Mouse (Mus musculus) midbrain, embryonic 14.5 days (tissue): Measurements from ENCODE around the gene Pgghg. TPM values are rescaled to one million over a fixed set of nuclear protein-coding genes. Genes with fewer than 3 reads are reported as not detected.

ENCODE experiments used
- ATAC-seq: fragments of 200-750 bp; cut with Nextera tagmentation; 2 replicates; pipeline ENCODE4 v1.8.0; 2017; ENCODE audit warnings: moderate number of reproducible peaks, moderate library complexity; ENCODE audit not compliant: low FRiP score, low TSS enrichment
- DNase-seq: peaks from one replicate; pipeline ENCODE4 v3.0.0-alpha.2; 2015
- H3K27ac ChIP-seq: fragments of 300-500 bp; sonication (generic); replicated peaks from 2 replicates; pipeline ENCODE4 v1.5.1; 2014; ENCODE audit warnings: mild to moderate bottlenecking, low read depth, low read length, moderate library complexity
- H3K27me3 ChIP-seq: fragments of 300-500 bp; sonication (generic); 2 replicates; pipeline ENCODE4 v1.6.1; 2014; ENCODE audit warnings: low read length, control low read depth, mixed read lengths; ENCODE audit not compliant: control insufficient read depth, insufficient read depth
- H3K36me3 ChIP-seq: fragments of 300-500 bp; sonication (generic); 2 replicates; pipeline ENCODE4 v1.6.1; 2014; ENCODE audit warnings: low read length, control low read depth; ENCODE audit not compliant: control insufficient read depth, insufficient read depth
- H3K4me1 ChIP-seq: fragments of 300-500 bp; sonication (generic); 2 replicates; pipeline ENCODE4 v1.6.1; 2014; ENCODE audit warnings: mild to moderate bottlenecking, antibody characterized with exemption, low read length, control low read depth; ENCODE audit not compliant: control insufficient read depth, insufficient read depth
- H3K4me2 ChIP-seq: fragments of 300-500 bp; sonication (generic); 2 replicates; pipeline ENCODE4 v1.6.1; 2014; ENCODE audit warnings: mild to moderate bottlenecking, low read length, moderate library complexity
- H3K4me3 ChIP-seq: fragments of 300-500 bp; sonication (generic); replicated peaks from 2 replicates; pipeline ENCODE4 v1.5.1; 2014; ENCODE audit warnings: low read depth, low read length
- H3K9ac ChIP-seq: fragments of 300-500 bp; sonication (generic); replicated peaks from 2 replicates; pipeline ENCODE4 v1.6.1; 2014; ENCODE audit warnings: mild to moderate bottlenecking, low read length, moderate library complexity
- H3K9me3 ChIP-seq: fragments of 300-500 bp; sonication (generic); 2 replicates; pipeline ENCODE4 v1.6.1; 2016; ENCODE audit warnings: low read length, control low read depth, mixed read lengths; ENCODE audit not compliant: control insufficient read depth
- WGBS: fragments of 180-500 bp; shearing (Covaris S2); extraction: QIAGEN DNeasy Blood & Tissue Kit; methylation state at CpG from one replicate; pipeline ENCODE4 v1.1.7; 2014; 5-methylcytosine and 5-hydroxymethylcytosine counted together
- polyA plus RNA-seq: library from polyadenylated mRNA; unstranded; fragments of >200 nt; fragmentation: Nextera tagmentation; extraction: Ambion mirVana; gene quantifications from 2 replicates; pipeline ENCODE4 v1.2.1, GENCODE M21; 2014

Gene Pgghg
- polyA plus RNA-seq, 1 experiment from 2014 or later = 7.4 TPM

DNA sequence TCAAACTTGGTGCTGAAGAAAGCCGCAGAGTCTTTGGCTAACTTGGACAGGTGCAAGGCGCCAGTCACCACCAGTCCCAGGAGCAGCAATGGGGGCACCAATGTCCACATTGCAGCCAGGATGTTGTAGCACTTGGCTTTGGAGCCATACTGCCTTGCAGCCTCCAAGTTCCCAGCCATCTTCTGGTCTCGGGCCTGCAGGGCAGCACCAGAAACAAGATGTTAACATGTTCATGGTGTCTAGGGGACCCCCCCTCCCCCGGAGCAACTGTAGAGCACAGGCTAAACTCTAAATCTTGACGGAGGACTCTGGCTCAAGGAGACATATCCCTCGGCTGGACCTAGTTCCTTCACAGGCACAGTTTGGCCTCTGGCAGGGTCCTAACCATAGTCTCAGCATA lies 8.1 kb downstream of the Pgghg start:
- no peak overlapping the region for H3K4me3 ChIP-seq
- DNase-seq (no peak), ATAC-seq (no peak)
- no peaks in the 10 kb centered on the region; the same call in 1 of the 2 replicates for H3K4me1 ChIP-seq
- no peak overlapping the region for H3K4me2 ChIP-seq
- no peak overlapping the region for H3K9ac ChIP-seq
- no peaks in the 10 kb centered on the region; the same call in 1 of the 2 replicates for H3K36me3 ChIP-seq
- WGBS = 88% methylated on average over 6 of the region's 6 CpGs
- no peaks in the 10 kb centered on the region for H3K9me3 ChIP-seq
- H3K27me3 ChIP-seq = no peaks in the 10 kb centered on the region
- no peak overlapping the region for H3K27ac ChIP-seq

DNA sequence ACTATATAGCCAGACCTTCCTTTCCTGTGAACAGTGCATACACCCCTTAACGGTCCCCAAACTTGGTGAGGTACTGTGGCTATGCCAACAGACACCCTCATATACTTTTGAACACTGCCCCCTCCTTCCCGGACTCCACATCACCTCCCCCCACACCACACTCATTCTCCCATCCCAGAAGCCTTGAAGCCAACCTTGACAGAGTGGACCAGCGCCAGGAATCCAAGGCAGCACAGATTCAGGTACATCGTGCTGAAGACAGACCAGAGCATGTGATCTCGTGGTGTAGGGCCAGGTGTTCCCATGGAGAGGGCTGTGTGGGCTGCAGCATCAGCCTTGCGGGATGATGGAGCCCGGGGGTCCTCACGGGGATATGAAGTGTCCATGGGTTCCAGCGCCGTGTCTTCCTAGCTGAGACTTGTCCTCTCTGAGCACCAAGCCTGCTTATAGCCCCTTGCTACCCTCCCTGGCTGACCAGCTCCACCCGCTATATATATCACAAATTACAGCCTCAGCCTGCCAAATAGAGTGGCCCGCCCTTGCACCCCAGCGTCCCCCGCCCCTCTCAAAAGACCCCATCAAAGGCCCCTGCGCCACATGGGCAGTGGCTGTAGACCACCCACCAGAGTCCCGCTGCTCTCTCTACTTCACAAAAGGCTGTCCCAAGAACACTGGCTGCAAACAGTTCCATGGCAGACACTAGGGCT lies 8.8 kb downstream of the Pgghg start, which contains the start of gene Ifitm5:
Gene Ifitm5 (minus strand): TSS at position 468 of the 707 bp plus-strand sequence.
- Histone ChIP-seq H3K4me1 (no peaks in the 10 kb centered on the region; the same call in 1 of the 2 replicates), H3K9me3 (no peaks in the 10 kb centered on the region), H3K4me2 (no peak within 1 kb of the TSS), H3K27ac (no peak within 1 kb of the TSS), H3K36me3 (no peaks in the 10 kb centered on the region; the same call in 1 of the 2 replicates), H3K9ac (no peak within 1 kb of the TSS), H3K4me3 (no peak within 1 kb of the TSS), H3K27me3 (no peaks in the 10 kb centered on the region)
- ATAC-seq = no peak
- no peak for DNase-seq
- 85% methylated on average over 16 of the region's 16 CpGs for WGBS

DNA sequence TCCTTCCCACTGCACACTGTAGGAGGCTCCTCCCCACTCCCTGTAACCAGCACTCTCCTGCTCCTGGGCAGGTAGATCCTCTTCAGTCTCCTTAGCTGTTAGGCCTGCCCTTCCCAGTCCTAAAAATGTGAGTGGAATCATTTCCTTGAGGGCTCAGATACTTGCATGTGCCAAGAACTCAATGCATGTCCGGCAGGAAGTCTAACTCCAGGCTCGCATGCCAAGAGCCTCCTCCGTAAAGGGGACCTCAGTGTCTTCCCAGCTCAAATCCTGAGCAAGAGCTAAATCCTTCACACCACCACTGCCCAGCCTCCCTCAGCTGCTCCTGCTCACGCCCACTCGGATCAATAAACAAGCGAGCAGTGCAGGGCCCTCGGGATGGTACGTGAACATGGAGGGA lies 9.9 kb downstream of the Pgghg start:
- ATAC-seq = no peak

DNA sequence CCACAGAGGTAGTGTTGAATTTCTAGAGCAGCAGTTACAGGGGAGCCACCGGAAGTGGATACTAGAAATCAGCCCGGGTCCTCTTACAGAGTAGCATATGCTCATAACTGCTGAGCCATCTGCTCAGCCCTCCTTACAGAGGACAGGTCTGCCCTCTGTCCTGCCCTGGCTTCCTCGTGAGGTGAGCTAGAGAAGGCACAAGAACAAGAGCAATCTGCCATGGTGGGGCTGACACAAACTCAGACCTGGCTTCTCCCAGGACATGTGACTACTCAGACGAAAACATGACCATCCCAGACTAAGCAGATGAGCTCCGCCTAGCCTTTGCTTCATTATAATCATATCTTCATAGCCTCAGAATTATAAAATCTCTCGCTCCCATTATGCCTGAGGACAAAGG lies 10.6 kb downstream of the Pgghg start:
- no peaks in the 10 kb centered on the region for H3K9me3 ChIP-seq
- H3K4me3 ChIP-seq = no peak overlapping the region
- ATAC-seq (no peak), DNase-seq (no peak)
- H3K27me3 ChIP-seq = no peaks in the 10 kb centered on the region
- H3K36me3 ChIP-seq = no peaks in the 10 kb centered on the region
- H3K27ac ChIP-seq = no peak overlapping the region
- no peak overlapping the region for H3K9ac ChIP-seq
- peaks cover 4% of the 10 kb centered on the region; the same call in 1 of the 2 replicates for H3K4me1 ChIP-seq
- no peak overlapping the region for H3K4me2 ChIP-seq
- WGBS = 84% methylated on average over 6 of the region's 6 CpGs

More for the DNA sequence above, 9.9 kb downstream of the Pgghg start:
- Histone ChIP-seq H3K27ac (no peak overlapping the region), H3K9me3 (no peaks in the 10 kb centered on the region), H3K4me2 (no peak overlapping the region), H3K4me1 (peaks cover 4% of the 10 kb centered on the region; the same call in 1 of the 2 replicates), H3K27me3 (no peaks in the 10 kb centered on the region), H3K9ac (no peak overlapping the region), H3K4me3 (no peak overlapping the region), H3K36me3 (no peaks in the 10 kb centered on the region)
- DNase-seq = no peak
- WGBS = 50% methylated on average over 8 of the region's 8 CpGs

DNA sequence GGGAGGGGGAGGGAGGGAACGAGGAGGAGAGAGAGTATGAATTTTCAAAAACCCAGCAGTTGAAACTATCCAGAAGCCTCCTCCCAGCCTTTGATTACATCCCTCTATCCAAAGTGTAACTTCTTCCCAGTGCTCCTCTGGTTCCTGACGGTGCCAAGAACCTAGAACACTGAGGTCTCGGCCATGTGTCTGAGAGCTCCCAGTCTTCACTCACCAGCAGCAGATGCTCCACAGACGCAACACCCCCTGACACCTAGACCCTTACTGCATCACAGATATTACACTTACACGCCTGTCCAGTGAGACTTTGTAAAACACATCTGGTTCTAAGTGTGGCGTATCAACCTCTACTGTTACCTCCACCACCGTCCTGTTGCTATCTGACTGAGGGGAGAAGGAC lies 11.2 kb downstream of the Pgghg start:
- Histone ChIP-seq H3K4me2 (no peak overlapping the region), H3K27me3 (no peaks in the 10 kb centered on the region), H3K4me1 (peaks cover 4% of the 10 kb centered on the region; the same call in 1 of the 2 replicates), H3K27ac (no peak overlapping the region), H3K4me3 (no peak overlapping the region), H3K9ac (no peak overlapping the region), H3K9me3 (no peaks in the 10 kb centered on the region), H3K36me3 (no peaks in the 10 kb centered on the region)
- DNase-seq = no peak
- 91% methylated on average over 7 of the region's 7 CpGs for WGBS
- no peak for ATAC-seq

DNA sequence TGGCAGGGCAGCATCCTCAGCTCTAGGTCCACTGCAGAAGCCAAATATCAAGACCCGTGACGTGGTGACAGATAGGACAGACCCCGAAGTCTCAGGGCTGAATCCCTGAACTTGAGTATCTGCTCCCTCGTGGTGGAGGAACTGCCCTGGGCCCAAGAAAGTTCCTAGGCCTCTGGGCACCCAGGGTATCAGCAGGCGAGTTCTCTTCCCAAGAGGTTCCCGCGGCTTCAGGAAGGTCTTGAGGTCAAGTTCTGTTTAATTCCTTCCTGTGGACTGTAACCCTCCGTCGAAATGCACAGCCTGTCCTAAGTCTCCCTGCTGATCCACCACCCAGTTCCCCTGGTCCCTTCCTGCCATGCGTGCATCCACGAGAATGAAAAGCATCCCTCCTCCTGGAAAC lies 11.9 kb downstream of the Pgghg start:
- H3K9me3 ChIP-seq = no peaks in the 10 kb centered on the region
- no peaks in the 10 kb centered on the region for H3K36me3 ChIP-seq
- H3K9ac ChIP-seq = no peak overlapping the region
- H3K4me3 ChIP-seq = no peak overlapping the region
- H3K27ac ChIP-seq = no peak overlapping the region
- H3K4me1 ChIP-seq = peaks cover 4% of the 10 kb centered on the region; the same call in 1 of the 2 replicates
- ATAC-seq (no peak), DNase-seq (no peak)
- H3K27me3 ChIP-seq = no peaks in the 10 kb centered on the region
- no peak overlapping the region for H3K4me2 ChIP-seq
- WGBS = 85% methylated on average over 11 of the region's 11 CpGs

DNA sequence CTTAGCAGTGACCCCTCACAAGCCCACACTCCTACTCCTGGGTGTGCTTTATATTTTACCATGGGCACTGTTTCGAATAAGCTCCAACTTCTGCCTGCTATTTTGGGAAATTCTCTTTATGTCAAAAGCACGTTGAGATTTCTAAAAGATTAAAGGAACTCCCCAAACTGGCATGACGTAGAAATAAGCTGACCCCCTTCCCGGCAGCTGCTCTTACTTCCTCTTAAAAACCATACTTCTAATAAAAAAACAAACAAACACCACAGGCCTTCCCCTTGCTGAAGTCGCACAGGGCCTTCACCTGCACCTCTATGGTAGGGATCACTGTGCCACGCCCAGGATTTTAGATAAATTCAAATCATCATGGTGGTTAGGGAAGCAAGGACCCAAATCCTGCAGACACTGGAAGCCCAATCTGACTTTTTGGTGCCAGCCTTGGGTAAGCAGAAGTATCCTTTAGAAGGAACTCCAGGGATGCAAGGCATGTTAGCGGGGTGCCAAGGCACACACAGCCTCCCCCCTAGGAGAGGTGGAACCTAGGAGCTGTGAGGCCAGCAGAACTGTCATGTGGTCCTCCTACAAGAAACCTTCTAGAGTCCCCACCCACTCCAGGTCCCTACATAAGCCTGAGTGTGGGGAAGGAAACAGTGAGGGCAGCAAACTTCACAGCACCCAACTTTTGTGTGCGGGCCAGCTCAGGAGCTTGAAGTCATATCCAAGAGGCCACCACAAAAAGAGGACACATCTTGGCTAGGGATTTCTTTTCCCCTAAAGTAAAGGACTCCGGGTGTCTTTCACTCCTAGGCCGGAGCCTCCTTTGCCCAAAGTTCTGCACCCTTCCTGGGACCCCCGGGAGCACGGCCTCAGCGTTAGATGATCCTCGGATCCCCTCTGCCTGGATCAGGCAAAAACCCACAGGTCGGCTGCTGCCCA lies 12.9 kb downstream of the Pgghg start:
- Histone ChIP-seq H3K4me3 (no peak overlapping the region), H3K4me2 (peak overlapping the region; percentile 52), H3K4me1 (peaks cover 4% of the 10 kb centered on the region), H3K9me3 (no peaks in the 10 kb centered on the region), H3K27ac (no peak overlapping the region), H3K27me3 (no peaks in the 10 kb centered on the region), H3K9ac (no peak overlapping the region), H3K36me3 (no peaks in the 10 kb centered on the region)
- WGBS = 65% methylated on average over 15 of the region's 15 CpGs
- ATAC-seq = no peak
- no peak for DNase-seq

DNA sequence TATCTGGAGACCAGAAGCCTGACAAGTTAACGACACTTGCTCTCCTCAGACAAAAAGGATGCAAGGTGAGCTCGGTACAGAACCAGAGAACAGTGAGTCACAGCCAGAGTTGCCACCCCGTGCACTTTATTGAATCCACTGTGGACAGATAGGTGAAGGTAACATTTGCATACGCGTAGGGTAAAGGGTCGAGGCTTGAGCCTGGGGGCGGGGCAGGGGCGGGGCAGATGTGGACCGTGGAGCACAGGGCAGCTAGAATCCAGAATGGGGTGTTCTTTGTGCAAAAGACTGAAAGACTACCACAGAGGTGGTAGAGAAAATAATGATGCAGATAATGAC lies 13.5 kb downstream of the Pgghg start:
- Histone ChIP-seq H3K27ac (no peak overlapping the region), H3K9ac (no peak overlapping the region), H3K36me3 (no peaks in the 10 kb centered on the region), H3K4me3 (no peak overlapping the region), H3K4me1 (peaks cover 9% of the 10 kb centered on the region), H3K27me3 (no peaks in the 10 kb centered on the region), H3K9me3 (no peaks in the 10 kb centered on the region), H3K4me2 (peak overlapping the region; percentile 52)
- DNase-seq = no peak
- 8% methylated on average over 9 of the region's 9 CpGs for WGBS
- ATAC-seq = no peak
